Mouse (Mus musculus) liver, embryonic 11.5 days (tissue): ENCODE results near the gene Caprin2. TPM values are rescaled to one million over a fixed set of nuclear protein-coding genes. Genes with fewer than 3 reads are reported as not detected.
A peak's percentile ranks its signal among the peaks of the same experiment; 100 is the strongest.

Experiments used
- ATAC-seq: fragments of 200-750 bp; cut with Nextera tagmentation; replicated peaks from 2 replicates; pipeline ENCODE4 v1.8.0; 2017; ENCODE audit warnings: moderate number of reproducible peaks, mild to moderate bottlenecking, moderate TSS enrichment, moderate library complexity; ENCODE audit not compliant: low FRiP score
- DNase-seq: peaks from one replicate; pipeline ENCODE4 v3.0.0-alpha.2; 2017; ENCODE audit warnings: low spot score
- H3K27ac ChIP-seq: fragments of 300-500 bp; sonication (generic); 2 replicates; pipeline ENCODE4 v1.5.1; 2014; ENCODE audit warnings: mild to moderate bottlenecking, low read depth, low read length, control low read depth
- H3K27me3 ChIP-seq: fragments of 300-500 bp; sonication (generic); replicated peaks from 2 replicates; pipeline ENCODE4 v1.6.1; 2014; ENCODE audit warnings: low read length, mixed read lengths; ENCODE audit not compliant: control insufficient read depth, insufficient read depth
- H3K36me3 ChIP-seq: fragments of 300-500 bp; sonication (generic); 2 replicates; pipeline ENCODE4 v1.6.1; 2014; ENCODE audit warnings: mild to moderate bottlenecking, low read length, moderate library complexity, mixed read lengths; ENCODE audit not compliant: control insufficient read depth, insufficient read depth
- H3K4me1 ChIP-seq: fragments of 300-500 bp; sonication (generic); replicated peaks from 2 replicates; pipeline ENCODE4 v1.6.1; 2014; ENCODE audit warnings: low read length, mixed read lengths; ENCODE audit not compliant: control insufficient read depth, insufficient read depth
- H3K4me2 ChIP-seq: fragments of 300-500 bp; sonication (generic); 2 replicates; pipeline ENCODE4 v1.6.1; 2014; ENCODE audit warnings: mild to moderate bottlenecking, control low read depth, moderate library complexity
- H3K4me3 ChIP-seq: fragments of 300-500 bp; sonication (generic); 2 replicates; pipeline ENCODE4 v1.5.1; 2014; ENCODE audit warnings: low read depth, low read length, control low read depth
- H3K9ac ChIP-seq: fragments of 300-500 bp; sonication (generic); 2 replicates; pipeline ENCODE4 v1.6.1; 2014; ENCODE audit warnings: low read depth, low read length, control low read depth
- H3K9me3 ChIP-seq: fragments of 300-500 bp; sonication (generic); 2 replicates; pipeline ENCODE4 v1.6.1; 2016; ENCODE audit warnings: low read length, inconsistent platforms, mixed read lengths; ENCODE audit not compliant: control insufficient read depth
- WGBS: fragments of 180-500 bp; shearing (Covaris S2); extraction: QIAGEN DNeasy Blood & Tissue Kit; methylation state at CpG from one replicate; pipeline ENCODE4 v1.1.7; 2014; 5-methylcytosine and 5-hydroxymethylcytosine counted together
- polyA plus RNA-seq: library from polyadenylated mRNA; unstranded; fragments of >200 nt; fragmentation: Nextera tagmentation; extraction: Ambion mirVana; gene quantifications from 2 replicates; pipeline ENCODE4 v1.2.1, GENCODE M21; 2014

Gene Caprin2
- polyA plus RNA-seq, 1 experiment from 2014 or later = 10.3 TPM

DNA sequence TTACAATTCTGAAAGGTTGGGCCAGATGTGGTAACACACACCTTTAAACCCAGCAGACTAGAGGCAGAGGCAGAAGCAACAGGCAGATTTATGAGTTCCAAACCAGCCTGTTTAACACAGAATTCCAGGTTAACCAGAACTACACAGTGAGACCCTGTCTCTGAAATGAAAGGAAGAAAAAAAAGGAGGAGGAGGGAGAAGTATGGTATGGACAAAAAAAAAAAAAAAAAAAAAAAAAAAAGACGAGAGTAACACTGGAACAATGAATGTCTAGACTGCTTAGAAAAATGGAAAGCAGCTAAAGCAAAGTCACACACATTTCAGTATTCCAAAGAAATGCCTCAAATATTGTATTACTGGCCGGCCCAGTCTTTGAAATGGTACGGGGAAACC, 65.7 kb downstream of the Caprin2 start:
- Histone ChIP-seq H3K36me3 (no peaks in the 10 kb centered on the region), H3K9me3 (no peaks in the 10 kb centered on the region), H3K4me3 (peak overlapping the region; percentile 86), H3K27ac (peak overlapping the region; percentile 40; the same call in 1 of the 2 replicates), H3K4me2 (peak overlapping the region; percentile 91), H3K4me1 (peaks cover 4% of the 10 kb centered on the region; the same call in 1 of the 2 replicates), H3K27me3 (no peaks in the 10 kb centered on the region), H3K9ac (peak overlapping the region; percentile 81)
- DNase-seq = no peak
- WGBS = 0% methylated on average over 3 of the region's 3 CpGs
- ATAC-seq = no peak

DNA sequence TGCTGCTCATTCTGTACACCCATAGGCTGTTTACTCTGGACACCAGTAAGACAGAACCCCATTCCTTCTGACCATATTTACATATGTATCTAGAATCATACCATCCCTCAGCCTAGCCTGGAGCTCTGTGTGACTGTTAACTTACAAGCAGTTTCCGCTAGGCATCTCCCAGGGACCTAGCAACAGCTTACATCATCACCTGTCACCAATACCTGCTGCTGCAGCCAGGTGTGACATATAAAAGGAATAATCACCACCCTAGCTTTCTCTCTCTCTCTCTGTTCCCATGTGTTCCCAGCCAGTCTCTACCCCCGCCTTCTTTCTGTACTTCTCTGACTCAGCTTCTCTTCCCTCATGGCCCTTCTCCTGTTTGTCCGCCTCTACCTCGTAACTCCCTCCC, 69.9 kb downstream of the Caprin2 start:
- H3K27me3 ChIP-seq = no peaks in the 10 kb centered on the region
- H3K4me3 ChIP-seq = no peak overlapping the region
- no peak overlapping the region for H3K9ac ChIP-seq
- H3K4me1 ChIP-seq = peaks cover 4% of the 10 kb centered on the region; the same call in 1 of the 2 replicates
- ATAC-seq (no peak), DNase-seq (no peak)
- H3K27ac ChIP-seq = no peak overlapping the region
- H3K9me3 ChIP-seq = no peaks in the 10 kb centered on the region
- peaks cover 6% of the 10 kb centered on the region; the same call in 1 of the 2 replicates for H3K36me3 ChIP-seq
- H3K4me2 ChIP-seq = no peak overlapping the region
- WGBS = 89% methylated on average over 4 of the region's 4 CpGs

DNA sequence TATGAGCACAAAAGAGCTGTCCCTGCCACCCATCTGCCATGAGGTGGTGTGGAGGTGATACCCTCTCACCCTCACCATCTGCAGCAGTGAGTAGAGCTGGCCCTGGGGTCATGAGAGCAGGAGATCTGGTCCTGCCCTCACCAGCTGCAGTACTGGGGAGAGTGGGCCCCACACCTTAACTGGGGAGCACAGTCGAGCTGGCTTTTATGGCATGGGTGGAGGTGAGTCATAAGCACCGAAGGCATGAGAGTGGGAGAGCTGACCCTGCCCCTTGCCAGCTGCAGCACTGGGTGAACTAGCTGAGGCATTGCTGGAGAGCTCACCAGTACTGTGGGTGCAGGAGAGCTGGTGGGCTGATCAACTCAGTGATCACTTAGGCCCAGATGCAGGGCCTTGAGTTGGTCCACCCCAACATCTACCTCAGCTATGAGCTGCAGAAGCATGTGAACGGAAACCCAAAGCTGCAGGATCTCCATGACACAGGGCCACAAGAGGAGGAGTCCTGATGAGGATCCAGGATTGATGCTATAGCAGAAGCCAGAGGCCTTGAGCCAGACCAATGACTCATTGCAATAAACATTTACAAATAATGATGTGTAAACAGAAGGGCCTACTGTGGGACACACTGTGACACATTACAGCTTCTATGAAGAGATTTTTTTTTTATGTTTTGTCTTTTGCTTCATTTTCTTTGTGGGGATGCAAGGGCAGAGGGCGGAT, 77.3 kb downstream of the Caprin2 start:
- 83% methylated on average over 4 of the region's 4 CpGs for WGBS
- Histone ChIP-seq H3K9ac (no peak overlapping the region), H3K4me3 (no peak overlapping the region), H3K27me3 (no peaks in the 10 kb centered on the region), H3K36me3 (peaks cover 10% of the 10 kb centered on the region; the same call in 1 of the 2 replicates), H3K9me3 (no peaks in the 10 kb centered on the region), H3K27ac (no peak overlapping the region), H3K4me2 (no peak overlapping the region), H3K4me1 (no peaks in the 10 kb centered on the region)
- ATAC-seq (no peak), DNase-seq (no peak)

DNA sequence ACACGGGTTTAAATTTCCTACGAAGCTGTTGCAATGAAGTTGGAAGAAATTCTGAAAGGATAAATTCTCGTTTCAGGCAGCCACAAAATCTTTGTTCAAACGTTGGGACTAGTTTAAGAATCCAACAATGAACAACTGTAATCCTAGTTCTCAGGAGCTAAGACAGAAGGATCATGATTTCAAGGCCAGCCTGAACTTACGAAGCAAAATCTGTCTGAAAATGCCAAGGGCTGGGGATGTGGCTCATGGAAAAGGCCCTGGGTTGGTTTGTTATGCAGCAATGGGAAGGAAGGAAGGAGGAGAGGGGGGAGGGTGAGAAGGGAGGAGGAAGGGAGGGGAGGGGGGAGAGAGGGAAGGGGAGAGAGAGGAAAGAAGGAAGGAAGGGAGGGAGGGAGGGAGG, 79.3 kb downstream of the Caprin2 start:
- WGBS = 83% methylated on average over 5 of the region's 5 CpGs
- DNase-seq = no peak
- Histone ChIP-seq H3K4me2 (no peak overlapping the region), H3K27ac (no peak overlapping the region), H3K9me3 (no peaks in the 10 kb centered on the region), H3K27me3 (no peaks in the 10 kb centered on the region), H3K4me3 (no peak overlapping the region), H3K9ac (no peak overlapping the region), H3K4me1 (no peaks in the 10 kb centered on the region), H3K36me3 (peaks cover 10% of the 10 kb centered on the region; the same call in 1 of the 2 replicates)
- no peak for ATAC-seq

DNA sequence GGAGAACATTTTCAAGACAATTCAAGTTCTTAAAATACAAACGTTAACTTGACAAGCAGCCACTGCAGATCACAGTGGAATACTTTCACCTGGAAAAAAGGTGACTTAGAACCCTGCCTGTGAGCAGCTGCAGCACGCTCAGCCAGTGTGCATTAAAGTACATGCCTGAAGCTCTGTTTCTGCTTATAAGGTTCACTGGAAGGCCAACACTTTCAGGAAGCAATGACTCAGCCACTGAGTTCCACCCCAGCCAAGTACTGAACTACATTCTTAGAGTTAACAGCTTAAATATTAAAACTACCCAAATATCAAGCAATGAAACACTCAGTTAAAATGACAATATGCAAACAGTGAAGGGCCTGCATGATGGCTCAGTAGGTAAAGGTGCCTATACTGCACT, 84.9 kb downstream of the Caprin2 start:
- H3K4me2 ChIP-seq = no peak overlapping the region
- ATAC-seq = no peak
- peaks cover 15% of the 10 kb centered on the region; the same call in 1 of the 2 replicates for H3K36me3 ChIP-seq
- H3K4me1 ChIP-seq = no peaks in the 10 kb centered on the region
- H3K27me3 ChIP-seq = no peaks in the 10 kb centered on the region
- H3K4me3 ChIP-seq = no peak overlapping the region
- no peak for DNase-seq
- H3K9ac ChIP-seq = no peak overlapping the region
- H3K27ac ChIP-seq = no peak overlapping the region
- H3K9me3 ChIP-seq = no peaks in the 10 kb centered on the region
- WGBS = 86% methylated on average over 2 of the region's 2 CpGs

DNA sequence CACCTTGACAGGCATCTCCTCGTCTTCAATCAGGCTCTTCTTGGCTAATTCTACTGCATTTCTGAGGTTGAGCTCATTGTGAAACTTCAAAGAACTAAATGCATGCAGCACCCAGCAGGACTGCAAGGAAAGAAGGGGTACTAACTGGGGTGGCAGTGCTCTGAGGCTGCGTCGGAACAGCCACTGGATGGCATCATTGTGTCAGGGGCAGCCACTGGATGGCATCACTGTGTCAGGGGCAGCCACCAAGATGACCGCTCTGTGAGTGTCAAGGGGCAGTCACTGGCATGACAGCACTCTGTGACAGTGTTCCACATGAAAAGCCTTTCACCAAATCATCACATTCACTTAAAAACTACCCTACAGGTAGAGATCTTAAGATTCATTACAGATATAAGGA, 96.3 kb downstream of the Caprin2 start:
- H3K27ac ChIP-seq = no peak overlapping the region
- no peaks in the 10 kb centered on the region for H3K27me3 ChIP-seq
- no peak overlapping the region for H3K9ac ChIP-seq
- H3K9me3 ChIP-seq = no peaks in the 10 kb centered on the region
- WGBS = 90% methylated on average over 4 of the region's 4 CpGs
- no peaks in the 10 kb centered on the region for H3K4me1 ChIP-seq
- DNase-seq (no peak), ATAC-seq (no peak)
- H3K4me2 ChIP-seq = no peak overlapping the region
- peaks cover 7% of the 10 kb centered on the region; the same call in 1 of the 2 replicates for H3K36me3 ChIP-seq
- H3K4me3 ChIP-seq = no peak overlapping the region

DNA sequence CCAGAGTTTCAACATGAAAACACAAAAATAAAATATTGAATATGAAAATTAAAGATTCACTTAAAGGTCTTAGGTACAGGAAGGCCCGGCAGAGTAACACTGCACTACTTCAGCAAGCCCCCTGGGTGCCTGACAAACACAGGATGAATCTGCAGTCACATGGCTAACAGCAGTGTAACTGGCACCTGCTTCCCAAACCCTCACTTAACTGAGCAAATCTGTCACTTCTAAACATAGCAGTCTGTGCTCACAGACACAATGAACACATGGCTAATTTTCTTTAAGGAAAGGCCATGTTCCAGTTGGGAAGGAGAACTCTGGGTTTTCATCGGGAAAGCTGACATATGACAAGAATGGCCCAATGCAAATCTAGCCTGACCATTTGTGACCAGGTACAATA, 100.9 kb downstream of the Caprin2 start:
- no peak for DNase-seq
- no peak overlapping the region for H3K9ac ChIP-seq
- ATAC-seq = no peak
- H3K9me3 ChIP-seq = no peaks in the 10 kb centered on the region
- H3K36me3 ChIP-seq = peaks cover 15% of the 10 kb centered on the region; the same call in 1 of the 2 replicates
- no peaks in the 10 kb centered on the region for H3K27me3 ChIP-seq
- H3K27ac ChIP-seq = no peak overlapping the region
- H3K4me3 ChIP-seq = no peak overlapping the region
- no peak overlapping the region for H3K4me2 ChIP-seq
- H3K4me1 ChIP-seq = no peaks in the 10 kb centered on the region
- 91% methylated on average over 2 of the region's 2 CpGs for WGBS
